7 mouse cellular contexts compared by ENCODE assay signal in the genomic region with DNA sequence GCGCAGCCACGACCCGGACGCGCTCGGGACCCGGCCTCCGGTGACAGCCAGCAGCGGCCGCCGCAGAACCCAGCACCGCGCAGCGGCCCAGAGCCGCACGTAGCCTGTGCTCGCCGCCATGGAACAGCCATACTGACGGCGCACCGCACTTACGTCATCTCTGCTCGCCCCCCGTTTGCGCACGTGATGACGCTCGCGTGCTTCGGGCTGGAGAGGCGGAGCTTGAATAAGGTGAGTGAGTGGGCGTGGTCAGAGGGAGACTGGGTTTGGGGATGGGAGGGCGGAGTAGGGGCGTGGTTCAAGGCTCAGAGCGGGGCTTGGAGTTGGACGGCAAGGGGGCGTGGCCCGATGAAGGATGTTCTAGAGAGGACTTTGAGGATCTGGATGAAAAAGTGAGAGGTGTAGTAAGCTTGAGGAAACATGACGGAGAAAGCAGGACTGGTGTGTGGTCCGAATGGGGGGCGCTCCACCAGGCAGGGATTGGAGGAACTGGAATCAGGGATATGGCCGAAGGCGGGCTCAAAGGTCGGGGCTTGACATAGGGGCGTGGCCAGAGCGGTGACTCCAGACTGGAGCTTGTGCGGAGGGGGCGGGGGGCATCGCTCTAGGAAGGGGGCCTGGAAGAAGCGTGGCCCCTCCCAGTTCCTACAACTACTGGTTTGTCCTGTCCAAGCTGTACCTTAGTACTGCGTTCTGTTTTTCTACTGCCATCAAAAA. TPM values are rescaled to one million over a fixed set of nuclear protein-coding genes. Genes with fewer than 3 reads are reported as not detected.
A peak's percentile ranks its signal among the peaks of the same experiment; 100 is the strongest.
DNase-seq lines count a peak whose midpoint lies in the region; ATAC-seq lines count a peak whose summit lies in the region.

A gene (minus strand): TSS at position 134 of the 717 bp plus-strand sequence.

- peak within 1 kb of the TSS; percentile 88 for H3K27ac ChIP-seq in intestine, embryonic 15.5 days
- H3K27ac ChIP-seq in midbrain, embryonic 10.5 days (replicated peaks): peak within 1 kb of the TSS; percentile 90

- no peaks in the 10 kb centered on the region for H3K27me3 ChIP-seq in intestine, embryonic 15.5 days (replicated peaks)
- H3K27me3 ChIP-seq in midbrain, embryonic 10.5 days (ENCODE audit: low read depth, poor library complexity, severe bottlenecking): no peaks in the 10 kb centered on the region

- no peaks in the 10 kb centered on the region for H3K9me3 ChIP-seq in intestine, embryonic 15.5 days
- H3K9me3 ChIP-seq in midbrain, embryonic 10.5 days (replicated peaks): no peaks in the 10 kb centered on the region

- peaks cover 17% of the 10 kb centered on the region for H3K4me1 ChIP-seq in intestine, embryonic 15.5 days (replicated peaks)
- peaks cover 26% of the 10 kb centered on the region for H3K4me1 ChIP-seq in midbrain, embryonic 10.5 days

- DNase-seq in adrenal gland, adult 18-20 months (ENCODE audit: low spot score in 2 of 2): peak; percentile 95 to 97
- DNase-seq in embryo, embryonic 11 days: peak; percentile 100
- DNase-seq in gastrocnemius, postnatal 36 days: peak; percentile 88 to 89
- peak; percentile 94 to 97 for DNase-seq in left cerebral cortex, postnatal 25 days (ENCODE audit: low spot score in 2 of 2)
- peak; percentile 99 for DNase-seq in midbrain, embryonic 10.5 days (ENCODE audit: low spot score)
- peak; percentile 95 for DNase-seq in right cerebral cortex, postnatal 4 days

- peak within 1 kb of the TSS; percentile 93 for H3K9ac ChIP-seq in intestine, embryonic 15.5 days

- peak; percentile 93 for ATAC-seq in intestine, embryonic 15.5 days

- intact Hi-C loops in gastrocnemius, postnatal 36 days (cut with DNase I): loop anchor here (5.0 to 10.0 kb wide), 2 partner anchors 130 to 368 kb away; a partner anchor contains a TSS
- intact Hi-C loops in left cerebral cortex, postnatal 25 days (cut with DNase I): loop anchor here (1.0 kb wide), 1 partner anchor 41 kb away; no protein-coding TSS in a partner anchor

- H3K4me3 ChIP-seq in intestine, embryonic 15.5 days (replicated peaks): peak within 1 kb of the TSS; percentile 96
- peak within 1 kb of the TSS; percentile 83 for H3K4me3 ChIP-seq in midbrain, embryonic 10.5 days

- WGBS in intestine, embryonic 15.5 days: under 1% methylated on average over 51 of the region's 51 CpGs
- WGBS in midbrain, embryonic 10.5 days: under 1% methylated on average over 51 of the region's 51 CpGs

- peaks cover 11% of the 10 kb centered on the region for H3K36me3 ChIP-seq in intestine, embryonic 15.5 days
- H3K36me3 ChIP-seq in midbrain, embryonic 10.5 days: peaks cover 35% of the 10 kb centered on the region

- H3K4me2 ChIP-seq in intestine, embryonic 15.5 days (replicated peaks): peak within 1 kb of the TSS; percentile 86

RNA-seq across cellular contexts. Expression of the gene that starts here (rescaled TPM):
- total RNA-seq in adrenal gland, adult 18-20 months (2021): 100 to 1,000 TPM; 458 to 700 TPM
- total RNA-seq in gastrocnemius, postnatal 36 days (2021): 10 to 100 TPM; 60.6 to 62.6 TPM
- polyA plus RNA-seq in intestine, embryonic 15.5 days (2015; fragmentation: Nextera tagmentation; extraction: Ambion mirVana): 62.6 and 70.0 TPM in 2 replicates
- total RNA-seq in left cerebral cortex, postnatal 25 days (2021): 10 to 100 TPM; 63.0 to 63.1 TPM
- polyA plus RNA-seq in midbrain, embryonic 10.5 days (2016; fragmentation: Nextera tagmentation; extraction: Ambion mirVana): 52.4 and 54.4 TPM in 2 replicates

Comparison
In these comparisons a context has a peak if more than half of its experiments do, and no peak if none do; other contexts are left out.
1. Peak in every context shown above with its lines: DNase-seq, ATAC-seq, H3K4me3 ChIP-seq and H3K27ac ChIP-seq.
2. RNA of the gene that starts here (total RNA-seq): 458 to 700 TPM in adrenal gland, adult 18-20 months; 63.0 to 63.1 TPM in left cerebral cortex, postnatal 25 days and 60.6 to 62.6 TPM in gastrocnemius, postnatal 36 days; every median in the first group is over 4 times any median in the second.